Mouse (Mus musculus): Measurements from ENCODE around the gene Neurog2. TPM values are rescaled to one million over a fixed set of nuclear protein-coding genes. Genes with fewer than 3 reads are reported as not detected.

Neurog2 gene
- total and polyA plus RNA-seq, 3 experiments, result 0.05 TPM; not detected in 2

GRCm38 (mm10) chr3:127646156-127646825 lies 13.4 kb downstream of the Neurog2 start:
- Histone ChIP-seq H3K4me1 (ENCODE audit: insufficient read depth, low read depth, low read length) (no peaks in the 10 kb centered on the region), H3K36me3 (replicated peaks) (no peaks in the 10 kb centered on the region), H3K4me3 (ENCODE audit: low read depth, low read length) (no peak overlapping the region), H3K9me3 (replicated peaks) (no peaks in the 10 kb centered on the region), H3K27me3 (ENCODE audit: insufficient read depth, low read length) (peaks cover 16% of the 10 kb centered on the region)
- TF ChIP-seq TAL1 (conservative IDR thresholded peaks at IDR 0.05; ENCODE audit: low read depth, low read length) (no peak), CTCF (IDR thresholded peaks at IDR 0.05; ENCODE audit: low read depth, low read length) (no peak), GATA1 (IDR thresholded peaks at IDR 0.05; ENCODE audit: borderline replicate concordance, low read length) (no peak), POLR2AphosphoS5 (IDR thresholded peaks at IDR 0.05; ENCODE audit: insufficient replicate concordance, low read depth, low read length) (no peak), GATA2 (IDR thresholded peaks at IDR 0.05; ENCODE audit: borderline replicate concordance, low read depth, low read length) (no peak)
- ATAC-seq (ENCODE audit: extremely low read depth, insufficient number of reproducible peaks, low FRiP score, poor library complexity, severe bottlenecking) (no peak), DNase-seq (ENCODE audit: low spot score) (no peak)

GRCm38 (mm10) chr3:127651742-127652653 lies 19.1 kb downstream of the Neurog2 start:
- H3K9me3 ChIP-seq (replicated peaks), result no peaks in the 10 kb centered on the region
- TF ChIP-seq GATA1 (IDR thresholded peaks at IDR 0.05; ENCODE audit: borderline replicate concordance, low read length) (no peak), CTCF (IDR thresholded peaks at IDR 0.05; ENCODE audit: low read depth, low read length) (no peak), GATA2 (IDR thresholded peaks at IDR 0.05; ENCODE audit: borderline replicate concordance, low read depth, low read length) (no peak), TAL1 (conservative IDR thresholded peaks at IDR 0.05; ENCODE audit: low read depth, low read length) (no peak)
- H3K4me1 ChIP-seq (ENCODE audit: insufficient read depth, low read depth, low read length), result no peaks in the 10 kb centered on the region
- no peaks in the 10 kb centered on the region for H3K36me3 ChIP-seq (replicated peaks)
- no peak for ATAC-seq (ENCODE audit: extremely low read depth, insufficient number of reproducible peaks, low FRiP score, poor library complexity, severe bottlenecking)
- H3K27me3 ChIP-seq (ENCODE audit: insufficient read depth, low read length), result peaks cover 6% of the 10 kb centered on the region; the same call in 1 of the 2 replicates
- no peak overlapping the region for H3K4me3 ChIP-seq (ENCODE audit: low read depth, low read length)
- no peak for DNase-seq (ENCODE audit: low spot score)

- no peak for ATAC-seq (ENCODE audit: extremely low read depth, insufficient number of reproducible peaks, low FRiP score, poor library complexity, severe bottlenecking)
- Histone ChIP-seq H3K36me3 (replicated peaks) (no peaks in the 10 kb centered on the region), H3K4me3 (ENCODE audit: low read depth, low read length) (no peak overlapping the region), H3K27me3 (ENCODE audit: insufficient read depth, low read length) (peaks cover 15% of the 10 kb centered on the region), H3K9me3 (replicated peaks) (no peaks in the 10 kb centered on the region), H3K4me1 (ENCODE audit: insufficient read depth, low read depth, low read length) (no peaks in the 10 kb centered on the region)
- TF ChIP-seq TAL1 (conservative IDR thresholded peaks at IDR 0.05; ENCODE audit: low read depth, low read length) (no peak), CTCF (IDR thresholded peaks at IDR 0.05; ENCODE audit: low read depth, low read length) (no peak), POLR2AphosphoS5 (IDR thresholded peaks at IDR 0.05; ENCODE audit: insufficient replicate concordance, low read depth, low read length) (no peak), GATA1 (IDR thresholded peaks at IDR 0.05; ENCODE audit: borderline replicate concordance, low read length) (no peak), GATA2 (IDR thresholded peaks at IDR 0.05; ENCODE audit: borderline replicate concordance, low read depth, low read length) (no peak)
- no peak for DNase-seq (ENCODE audit: low spot score)
These were observed 27.8 kb downstream of the Neurog2 start for GRCm38 (mm10) chr3:127660712-127661111.

- DNase-seq (ENCODE audit: low spot score) (no peak), ATAC-seq (ENCODE audit: extremely low read depth, insufficient number of reproducible peaks, low FRiP score, poor library complexity, severe bottlenecking) (no peak)
- Histone ChIP-seq H3K36me3 (replicated peaks) (no peaks in the 10 kb centered on the region), H3K27me3 (ENCODE audit: insufficient read depth, low read length) (peaks cover 15% of the 10 kb centered on the region), H3K9me3 (replicated peaks) (no peaks in the 10 kb centered on the region), H3K4me3 (ENCODE audit: low read depth, low read length) (no peak overlapping the region), H3K4me1 (ENCODE audit: insufficient read depth, low read depth, low read length) (no peaks in the 10 kb centered on the region)
- no peak for TF ChIP-seq GATA2 (IDR thresholded peaks at IDR 0.05; ENCODE audit: borderline replicate concordance, low read depth, low read length)
These were observed 29.0 kb downstream of the Neurog2 start for GRCm38 (mm10) chr3:127661646-127662531.

- no peak for ATAC-seq (ENCODE audit: extremely low read depth, insufficient number of reproducible peaks, low FRiP score, poor library complexity, severe bottlenecking)
- DNase-seq (ENCODE audit: low spot score), result no peak
- Histone ChIP-seq H3K27me3 (ENCODE audit: insufficient read depth, low read length) (peaks cover 9% of the 10 kb centered on the region; the same call in 1 of the 2 replicates), H3K4me1 (ENCODE audit: insufficient read depth, low read depth, low read length) (no peaks in the 10 kb centered on the region), H3K9me3 (replicated peaks) (no peaks in the 10 kb centered on the region), H3K36me3 (replicated peaks) (no peaks in the 10 kb centered on the region), H3K4me3 (ENCODE audit: low read depth, low read length) (no peak overlapping the region)
- TF ChIP-seq CTCF (IDR thresholded peaks at IDR 0.05; ENCODE audit: low read depth, low read length) (no peak), POLR2AphosphoS5 (IDR thresholded peaks at IDR 0.05; ENCODE audit: insufficient replicate concordance, low read depth, low read length) (no peak), GATA2 (IDR thresholded peaks at IDR 0.05; ENCODE audit: borderline replicate concordance, low read depth, low read length) (no peak), TAL1 (conservative IDR thresholded peaks at IDR 0.05; ENCODE audit: low read depth, low read length) (no peak), GATA1 (IDR thresholded peaks at IDR 0.05; ENCODE audit: borderline replicate concordance, low read length) (no peak)
These were observed 46.8 kb downstream of the Neurog2 start for GRCm38 (mm10) chr3:127679703-127680102.

Other genes starting within 250 kb of the Neurog2 start
- 95.5 and 139 TPM in 2 replicates for gene Ank2, start 133.8 kb upstream of the Neurog2 start, total RNA-seq (2014; fragmentation: Nextera tagmentation)
- gene Ank2, start 133.8 kb upstream of the Neurog2 start, total RNA-seq (2017), result 52.9 and 57.8 TPM in 2 replicates
- 18.9 and 25.2 TPM in 2 replicates for gene Ank2, start 133.8 kb upstream of the Neurog2 start, polyA plus RNA-seq (2012)
- 76.6 and 86.7 TPM in 2 replicates for gene Larp7, start 79.8 kb upstream of the Neurog2 start, total RNA-seq (2014; fragmentation: Nextera tagmentation)
- 88.3 and 111 TPM in 2 replicates for gene Larp7, start 79.8 kb upstream of the Neurog2 start, total RNA-seq (2017)
- 44.9 and 48.0 TPM in 2 replicates for gene Larp7, start 79.8 kb upstream of the Neurog2 start, polyA plus RNA-seq (2012)
- 84.1 and 106 TPM in 2 replicates for gene Zgrf1, start 79.6 kb upstream of the Neurog2 start, total RNA-seq (2014; fragmentation: Nextera tagmentation)
- gene Zgrf1, start 79.6 kb upstream of the Neurog2 start, total RNA-seq (2017), result 33.4 and 36.5 TPM in 2 replicates
- 1.6 and 2.4 TPM in 2 replicates for gene Zgrf1, start 79.6 kb upstream of the Neurog2 start, polyA plus RNA-seq (2012)
- gene Alpk1, start 147.4 kb downstream of the Neurog2 start, total RNA-seq (2014; fragmentation: Nextera tagmentation), result not detected in 2 replicates
- 0.11 TPM in 1 of 2 replicates, not detected in the other for gene Alpk1, start 147.4 kb downstream of the Neurog2 start, total RNA-seq (2017)
- 0.01 TPM in 1 of 2 replicates, not detected in the other for gene Alpk1, start 147.4 kb downstream of the Neurog2 start, polyA plus RNA-seq (2012)
- gene Tifa, start 156.7 kb downstream of the Neurog2 start, total RNA-seq (2014; fragmentation: Nextera tagmentation), result 19.5 and 20.1 TPM in 2 replicates
- gene Tifa, start 156.7 kb downstream of the Neurog2 start, total RNA-seq (2017), result 6.2 and 7.4 TPM in 2 replicates
- gene Tifa, start 156.7 kb downstream of the Neurog2 start, polyA plus RNA-seq (2012), result 11.5 and 12.8 TPM in 2 replicates
- gene Ap1ar, start 204.4 kb downstream of the Neurog2 start, total RNA-seq (2014; fragmentation: Nextera tagmentation), result 69.0 and 95.0 TPM in 2 replicates
- 69.1 and 72.0 TPM in 2 replicates for gene Ap1ar, start 204.4 kb downstream of the Neurog2 start, total RNA-seq (2017)
- gene Ap1ar, start 204.4 kb downstream of the Neurog2 start, polyA plus RNA-seq (2012), result 118 and 121 TPM in 2 replicates

All from G1E (cell line).